Mouse (Mus musculus) ES-E14 (cell line): ENCODE measurements around the gene Rptor. TPM values are rescaled to one million over a fixed set of nuclear protein-coding genes. Genes with fewer than 3 reads are reported as not detected.

Experiments
- DNase-seq: peaks from one replicate; pipeline ENCODE4 v3.0.0-alpha.2; 2013; ENCODE audit warnings: low read depth, low spot score
- H3K27ac ChIP-seq: 2 replicates; pipeline ENCODE4 v1.5.1; 2012; ENCODE audit warnings: low read depth, mild to moderate bottlenecking, low read length, moderate library complexity, mixed read lengths; ENCODE audit not compliant: poor library complexity, insufficient read depth, severe bottlenecking
- H3K36me3 ChIP-seq: 2 replicates; pipeline ENCODE4 v1.6.1; 2012; ENCODE audit warnings: mild to moderate bottlenecking, low read length, moderate library complexity, mixed read lengths; ENCODE audit not compliant: control insufficient read depth, poor library complexity, insufficient read depth, severe bottlenecking
- H3K4me1 ChIP-seq, 2 experiments: fragments of 150-350 bp in 1 of 2; sonication (generic) in 1 of 2; 2 replicates each; pipeline ENCODE4 v1.6.1; 2012; ENCODE audit warnings: low read length in 2 of 2, mild to moderate bottlenecking in 1 of 2, mixed read lengths in 1 of 2; ENCODE audit not compliant: control insufficient read depth in 2 of 2, insufficient read depth in 2 of 2, poor library complexity in 1 of 2
- H3K4me3 ChIP-seq, 2 experiments: fragments of 150-350 bp in 1 of 2; sonication (generic) in 1 of 2; 2 replicates each; pipeline ENCODE4 v1.5.1; 2012; ENCODE audit warnings: low read length in 2 of 2, low read depth in 1 of 2, mild to moderate bottlenecking in 1 of 2, mixed read lengths in 1 of 2; ENCODE audit not compliant: insufficient read depth in 1 of 2, poor library complexity in 1 of 2, severe bottlenecking in 1 of 2
- H3K9ac ChIP-seq: 2 replicates; pipeline ENCODE4 v1.6.1; 2012; ENCODE audit warnings: low read depth, mild to moderate bottlenecking, low read length, mixed read lengths; ENCODE audit not compliant: poor library complexity, insufficient read depth, severe bottlenecking
- H3K9me3 ChIP-seq: fragments of 150-350 bp; sonication (generic); 2 replicates; pipeline ENCODE4 v1.6.1; 2012; ENCODE audit warnings: low read depth, mild to moderate bottlenecking, low read length; ENCODE audit not compliant: control insufficient read depth, insufficient read depth
- CHD2 ChIP-seq: IDR thresholded peaks from 2 replicates; pipeline ENCODE4 v1.6.1; 2014; ENCODE audit warnings: mild to moderate bottlenecking, low read depth, low read length, inconsistent platforms
- HCFC1 ChIP-seq: IDR thresholded peaks from 2 replicates; pipeline ENCODE4 v1.6.1; 2012; ENCODE audit warnings: low read length, inconsistent platforms, borderline replicate concordance; ENCODE audit not compliant: insufficient read depth
- MAFK ChIP-seq: IDR thresholded peaks from 2 replicates; pipeline ENCODE4 v1.6.1; 2014; ENCODE audit warnings: mild to moderate bottlenecking, low read depth, low read length, inconsistent platforms; ENCODE audit not compliant: insufficient read depth
- ZC3H11A ChIP-seq: IDR thresholded peaks from 2 replicates; pipeline ENCODE4 v1.6.1; 2012; ENCODE audit warnings: low read depth, mild to moderate bottlenecking, inconsistent platforms, low read length, borderline replicate concordance
- ZNF384 ChIP-seq: IDR thresholded peaks from 2 replicates; pipeline ENCODE4 v1.6.1; 2012; ENCODE audit warnings: low read depth, low read length, inconsistent platforms
- in situ Hi-C, 2 experiments: fragments of 600-800 bp; cut with MboI; formaldehyde crosslinking; loops; one replicate each; pipeline ENCODE4 v1.15.1; 2025; ENCODE audit warnings: low sequenced_read_pairs in 2 of 2, inconsistent platforms in 1 of 2; ENCODE audit not compliant: unreplicated experiment in 2 of 2
- total RNA-seq: library from RNA; depleted of rRNA; stranded (reverse); fragments of 300-350 nt; gene quantifications from 2 replicates; pipeline ENCODE4 v1.2.3, GENCODE M21; 2012

The Rptor gene
- total RNA-seq, 1 experiment, result 59.7 TPM

DNA sequence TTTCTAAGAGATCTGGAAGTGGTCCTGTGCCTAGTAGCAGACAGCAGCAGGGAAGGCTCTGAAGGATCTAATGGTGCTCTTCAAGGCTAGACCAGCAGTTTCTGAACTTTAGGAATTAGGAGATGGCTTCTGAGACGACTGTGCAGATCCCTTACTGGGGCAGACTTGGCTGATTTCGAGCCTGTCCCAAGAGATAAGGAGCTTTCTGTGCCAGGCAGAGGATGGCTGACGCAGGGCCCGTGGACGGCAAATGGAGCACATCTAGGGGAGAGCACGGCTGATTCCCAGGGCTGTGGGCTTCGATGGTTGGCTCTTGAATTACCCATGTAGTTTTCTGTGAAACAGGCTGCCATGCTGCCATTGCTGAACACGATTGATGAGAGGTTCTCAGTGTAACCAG, 21.1 kb downstream of the Rptor start:
- in situ Hi-C loops, result no loop called here
- no peak overlapping the region for H3K4me3 ChIP-seq
- no peak for DNase-seq
- H3K27ac ChIP-seq, result no peak overlapping the region
- H3K9me3 ChIP-seq, result no peaks in the 10 kb centered on the region
- H3K4me1 ChIP-seq, result peaks cover 0 to 12% of the 10 kb centered on the region in 2 experiments; a peak in 2 of 4 replicates
- TF ChIP-seq ZNF384 (no peak), MAFK (no peak), ZC3H11A (no peak), HCFC1 (no peak), CHD2 (no peak)
- H3K9ac ChIP-seq, result no peak overlapping the region
- H3K36me3 ChIP-seq, result peaks cover 4% of the 10 kb centered on the region; the same call in 1 of the 2 replicates

DNA sequence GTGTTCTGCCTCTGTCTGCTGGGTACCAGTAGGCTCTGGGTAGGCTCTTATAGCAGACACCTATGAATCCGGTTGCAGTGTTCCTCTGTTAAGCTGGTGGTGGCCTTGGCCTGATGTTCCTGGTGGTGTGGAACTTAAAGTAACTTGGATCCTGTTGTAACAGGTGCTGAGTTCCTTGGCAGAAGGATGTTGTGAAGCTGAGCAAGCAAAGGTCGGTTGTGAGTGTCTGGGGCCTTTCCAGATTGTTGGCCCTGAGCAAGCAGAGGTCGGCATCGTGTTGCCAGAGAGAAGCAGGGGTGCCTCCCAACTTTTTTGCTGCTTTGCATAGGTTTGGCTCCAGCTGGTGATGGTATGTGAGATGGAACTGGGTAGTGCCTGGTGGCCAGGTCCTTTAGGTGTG, 21.7 kb downstream of the Rptor start:
- Histone ChIP-seq H3K4me1 (peaks cover 0 to 13% of the 10 kb centered on the region in 2 experiments; a peak in 3 of 4 replicates), H3K27ac (no peak overlapping the region), H3K9ac (no peak overlapping the region), H3K9me3 (no peaks in the 10 kb centered on the region), H3K4me3 (no peak overlapping the region), H3K36me3 (peaks cover 4% of the 10 kb centered on the region; the same call in 1 of the 2 replicates)
- in situ Hi-C loops, result no loop called here
- DNase-seq, result no peak
- TF ChIP-seq MAFK (no peak), CHD2 (no peak), ZC3H11A (no peak), HCFC1 (no peak), ZNF384 (no peak)

DNA sequence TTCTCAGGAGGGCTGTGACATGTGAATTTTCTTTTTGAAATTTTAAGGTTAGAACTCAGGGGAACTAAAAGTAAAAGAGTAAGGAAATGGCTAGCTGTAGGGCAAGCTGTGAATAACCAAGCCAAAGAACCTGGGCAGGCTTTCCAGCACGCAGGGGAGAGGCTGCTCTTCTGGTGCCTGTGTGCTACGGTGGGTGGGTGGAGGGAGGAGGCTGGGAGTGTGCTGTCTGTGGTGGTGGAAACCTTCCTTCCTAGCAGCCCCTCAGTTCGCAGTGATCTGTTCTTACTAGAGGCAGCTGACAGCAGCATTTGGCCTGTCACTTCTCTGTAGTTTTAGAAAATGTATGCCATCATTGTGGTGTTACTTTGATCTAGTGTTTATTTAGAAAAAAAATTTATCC, 22.2 kb downstream of the Rptor start:
- H3K9ac ChIP-seq, result no peak overlapping the region
- no peaks in the 10 kb centered on the region for H3K9me3 ChIP-seq
- TF ChIP-seq MAFK (no peak), HCFC1 (no peak), ZC3H11A (no peak), ZNF384 (no peak), CHD2 (no peak)
- in situ Hi-C loops, result no loop called here
- no peak for DNase-seq
- H3K4me3 ChIP-seq, result no peak overlapping the region
- H3K4me1 ChIP-seq, result peaks cover 4 to 18% of the 10 kb centered on the region in 2 experiments; a peak in 3 of 4 replicates
- H3K27ac ChIP-seq, result no peak overlapping the region
- H3K36me3 ChIP-seq, result peaks cover 4% of the 10 kb centered on the region; the same call in 1 of the 2 replicates

- H3K4me3 ChIP-seq, result no peak overlapping the region
- in situ Hi-C loops, result no loop called here
- peaks cover 9 to 18% of the 10 kb centered on the region in 2 experiments; a peak in 3 of 4 replicates for H3K4me1 ChIP-seq
- no peak overlapping the region; the same call in 1 of the 2 replicates for H3K9ac ChIP-seq
- H3K27ac ChIP-seq, result no peak overlapping the region
- H3K36me3 ChIP-seq, result peaks cover 4% of the 10 kb centered on the region; the same call in 1 of the 2 replicates
- no peaks in the 10 kb centered on the region for H3K9me3 ChIP-seq
- TF ChIP-seq HCFC1 (no peak), CHD2 (no peak), ZNF384 (no peak), MAFK (no peak)
- no peak for DNase-seq
Measured at GRCm38 (mm10) chr11:119625476-119625875, 22.8 kb downstream of the Rptor start.

DNA sequence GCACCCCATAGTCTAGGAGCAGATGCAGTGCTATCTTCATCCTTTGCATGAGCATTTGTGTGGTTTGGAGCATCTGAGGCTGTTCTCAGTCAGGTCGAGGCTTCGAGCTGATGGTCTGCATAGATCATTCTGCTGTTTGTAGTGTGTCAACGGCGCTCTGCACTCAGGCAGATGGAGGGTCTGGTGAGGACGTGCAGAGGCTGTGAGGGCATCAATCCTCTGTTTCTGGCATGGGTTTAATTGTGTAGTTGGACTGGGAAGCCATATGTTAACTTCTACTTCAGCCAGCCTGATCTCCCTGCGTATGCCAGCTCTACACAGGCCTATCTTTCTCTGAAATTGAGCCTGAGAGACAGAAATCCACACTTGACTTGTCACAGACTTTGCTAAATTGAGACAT, 23.2 kb downstream of the Rptor start:
- no peak for TF ChIP-seq HCFC1
- TF ChIP-seq CHD2, result no peak
- no peaks in the 10 kb centered on the region for H3K9me3 ChIP-seq
- no peak overlapping the region for H3K9ac ChIP-seq
- peaks cover 3% of the 10 kb centered on the region; the same call in 1 of the 2 replicates for H3K36me3 ChIP-seq
- H3K4me1 ChIP-seq, result peaks cover 10 to 21% of the 10 kb centered on the region in 2 experiments; a peak in 3 of 4 replicates
- in situ Hi-C loops, result no loop called here
- H3K27ac ChIP-seq, result no peak overlapping the region
- no peak for DNase-seq
- H3K4me3 ChIP-seq, result no peak overlapping the region
